Mouse (Mus musculus) limb, embryonic 11.5 days (tissue): ENCODE data around the gene Lemd1. TPM values are rescaled to one million over a fixed set of nuclear protein-coding genes. Genes with fewer than 3 reads are reported as not detected.
"Not testable (repeated sequence)": the region's sequence is repeated elsewhere in the genome, so short reads cannot be mapped to it uniquely, and the experiment has no call there.

Source experiments
- ATAC-seq: fragments of 200-750 bp; cut with Nextera tagmentation; 2 replicates; pipeline ENCODE4 v1.8.0; 2017; ENCODE audit warnings: low read depth; ENCODE audit not compliant: insufficient number of reproducible peaks, low FRiP score, low TSS enrichment
- DNase-seq: peaks from one replicate; pipeline ENCODE4 v3.0.0-alpha.2; 2015; ENCODE audit warnings: low spot score
- H3K27ac ChIP-seq: fragments of 300-500 bp; sonication (generic); replicated peaks from 2 replicates; pipeline ENCODE4 v1.5.1; 2014; ENCODE audit warnings: low read depth, mild to moderate bottlenecking, low read length
- H3K27me3 ChIP-seq: fragments of 300-500 bp; sonication (generic); 2 replicates; pipeline ENCODE4 v1.6.1; 2014; ENCODE audit warnings: mild to moderate bottlenecking, low read length, mixed read lengths; ENCODE audit not compliant: control insufficient read depth, insufficient read depth
- H3K36me3 ChIP-seq: fragments of 300-500 bp; sonication (generic); 2 replicates; pipeline ENCODE4 v1.6.1; 2014; ENCODE audit warnings: mild to moderate bottlenecking, low read length, moderate library complexity, mixed read lengths; ENCODE audit not compliant: control insufficient read depth, insufficient read depth
- H3K4me1 ChIP-seq: fragments of 300-500 bp; sonication (generic); 2 replicates; pipeline ENCODE4 v1.6.1; 2014; ENCODE audit warnings: low read length, mixed read lengths; ENCODE audit not compliant: control insufficient read depth, insufficient read depth
- H3K4me2 ChIP-seq: fragments of 300-500 bp; sonication (generic); 2 replicates; pipeline ENCODE4 v1.6.1; 2014; ENCODE audit warnings: low read depth, mild to moderate bottlenecking, moderate library complexity; ENCODE audit not compliant: severe bottlenecking
- H3K4me3 ChIP-seq: fragments of 300-500 bp; sonication (generic); 2 replicates; pipeline ENCODE4 v1.5.1; 2014; ENCODE audit warnings: low read depth, low read length
- H3K9ac ChIP-seq: fragments of 300-500 bp; sonication (generic); 2 replicates; pipeline ENCODE4 v1.6.1; 2014; ENCODE audit warnings: mild to moderate bottlenecking, low read length
- H3K9me3 ChIP-seq: fragments of 300-500 bp; sonication (generic); 2 replicates; pipeline ENCODE4 v1.6.1; 2016; ENCODE audit warnings: low read length; ENCODE audit not compliant: control insufficient read depth
- WGBS: fragments of 180-500 bp; shearing (Covaris S2); extraction: QIAGEN DNeasy Blood & Tissue Kit; methylation state at CpG from one replicate; pipeline ENCODE4 v1.1.7; 2014; 5-methylcytosine and 5-hydroxymethylcytosine counted together
- polyA plus RNA-seq: library from polyadenylated mRNA; unstranded; fragments of >200 nt; fragmentation: Nextera tagmentation; extraction: Ambion mirVana; gene quantifications from 2 replicates; pipeline ENCODE4 v1.2.1, GENCODE M21; 2014

The Lemd1 gene
- polyA plus RNA-seq, 1 experiment from 2014 or later, result 1.2 TPM

DNA sequence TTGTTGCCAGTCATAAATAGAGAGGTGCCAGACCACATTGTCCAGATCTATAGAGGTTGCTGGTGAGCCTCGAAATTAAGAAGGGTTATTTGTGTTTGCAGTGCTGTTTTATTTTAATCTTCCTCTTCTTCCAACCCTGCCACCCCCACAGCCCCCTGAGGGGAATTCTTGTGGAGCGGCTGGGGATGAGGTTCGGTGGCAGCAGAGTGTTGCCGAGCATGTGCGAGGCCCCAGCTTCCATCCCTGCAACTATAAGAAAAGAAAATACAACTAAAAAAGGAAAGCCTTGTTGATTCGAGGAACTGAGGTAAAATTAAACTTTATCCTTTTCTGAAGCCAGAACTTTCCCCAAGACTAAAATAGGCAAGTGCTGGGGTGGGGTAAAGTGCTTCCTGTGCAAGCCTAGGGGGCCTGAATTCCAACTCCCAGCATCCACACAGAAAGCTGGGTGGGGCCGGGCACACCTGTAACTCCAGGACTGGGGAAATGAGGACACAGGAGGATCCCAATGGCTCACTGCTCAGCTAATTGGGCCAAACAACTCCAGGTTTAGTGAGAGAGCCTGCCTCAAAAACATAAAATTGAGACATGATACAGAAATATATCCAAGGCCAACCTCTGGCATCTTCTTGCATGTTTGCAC lies 77.3 kb downstream of the Lemd1 start:
- H3K9me3 ChIP-seq, result no peaks in the 10 kb centered on the region
- ATAC-seq, result no peak
- no peaks in the 10 kb centered on the region for H3K36me3 ChIP-seq
- H3K4me1 ChIP-seq, result peaks cover 6% of the 10 kb centered on the region
- no peak overlapping the region for H3K9ac ChIP-seq
- DNase-seq, result no peak
- WGBS, result 59% methylated on average over 7 of the region's 7 CpGs
- no peak overlapping the region for H3K4me3 ChIP-seq
- no peaks in the 10 kb centered on the region for H3K27me3 ChIP-seq
- no peak overlapping the region for H3K27ac ChIP-seq
- no peak overlapping the region for H3K4me2 ChIP-seq

DNA sequence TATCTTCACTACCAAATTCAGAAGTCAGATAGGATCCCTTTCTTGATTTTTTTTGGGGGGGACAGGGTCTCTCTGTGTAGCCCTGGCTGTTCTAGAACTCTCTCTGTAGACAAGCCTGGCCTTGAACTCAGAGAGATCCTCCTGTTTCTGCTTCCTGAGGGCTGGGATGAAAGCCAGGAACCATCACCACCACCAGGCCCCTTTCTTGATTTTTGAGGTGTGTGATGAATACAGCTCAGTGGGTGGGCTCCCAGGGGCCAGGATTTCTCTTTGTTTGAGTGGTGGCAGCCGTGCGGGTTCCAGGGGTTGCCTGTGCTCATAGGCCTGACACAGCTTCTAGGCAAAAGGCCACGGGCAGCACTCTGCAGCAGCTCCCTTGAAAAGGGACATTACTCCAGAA lies 80.0 kb downstream of the Lemd1 start:
- Histone ChIP-seq H3K4me1 (no peaks in the 10 kb centered on the region; the same call in 1 of the 2 replicates), H3K36me3 (no peaks in the 10 kb centered on the region), H3K9me3 (no peaks in the 10 kb centered on the region), H3K9ac (no peak overlapping the region), H3K4me2 (no peak overlapping the region), H3K27ac (no peak overlapping the region), H3K27me3 (no peaks in the 10 kb centered on the region), H3K4me3 (no peak overlapping the region)
- no peak for ATAC-seq
- DNase-seq, result no peak
- 76% methylated on average over 3 of the region's 3 CpGs for WGBS

DNA sequence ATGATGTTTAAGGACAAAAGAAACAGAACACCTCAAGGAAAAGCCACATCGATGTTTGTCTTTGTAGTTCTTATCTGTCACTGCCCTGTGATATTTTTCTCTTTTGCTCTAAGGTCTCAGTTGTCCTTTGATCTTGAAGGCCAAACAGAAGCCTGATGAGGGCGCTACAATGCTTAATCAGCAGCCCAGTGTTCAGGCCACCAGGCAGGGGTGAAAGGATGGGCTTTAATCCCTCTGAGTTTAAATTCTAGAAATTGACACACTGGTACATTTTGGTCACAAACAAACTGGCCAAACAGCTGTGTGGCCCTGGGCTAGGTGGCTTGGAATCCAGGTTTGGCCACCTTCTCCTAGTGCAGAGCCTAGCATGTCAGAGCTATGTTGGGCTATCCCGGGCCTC lies 85.5 kb downstream of the Lemd1 start:
- Histone ChIP-seq H3K9ac (no peak overlapping the region), H3K4me3 (no peak overlapping the region), H3K4me1 (no peaks in the 10 kb centered on the region), H3K27me3 (no peaks in the 10 kb centered on the region), H3K4me2 (no peak overlapping the region), H3K36me3 (no peaks in the 10 kb centered on the region), H3K9me3 (no peaks in the 10 kb centered on the region), H3K27ac (no peak overlapping the region)
- DNase-seq (no peak), ATAC-seq (no peak)
- 66% methylated on average over 3 of the region's 3 CpGs for WGBS

DNA sequence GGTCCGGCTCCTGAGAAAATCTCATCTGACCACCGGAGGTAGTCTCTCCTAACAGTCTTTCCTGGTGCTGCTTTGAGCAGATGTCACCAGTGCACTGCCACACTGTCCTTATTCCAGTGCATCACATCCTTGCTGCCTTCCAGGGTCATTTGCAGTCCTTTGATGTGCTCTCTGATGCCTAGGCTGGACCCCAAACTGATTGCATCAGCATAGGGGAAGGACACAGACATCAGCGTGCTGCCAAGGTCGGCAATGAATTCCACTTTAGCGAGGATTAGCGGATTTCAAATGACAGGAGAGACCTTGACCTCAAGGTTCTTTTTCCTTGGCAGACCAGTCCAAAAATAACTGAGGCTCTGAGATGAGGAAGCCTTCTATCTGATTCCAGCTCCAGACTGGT lies 85.9 kb downstream of the Lemd1 start:
- H3K36me3 ChIP-seq, result no peaks in the 10 kb centered on the region
- DNase-seq (no peak), ATAC-seq (no peak)
- no peak overlapping the region for H3K4me2 ChIP-seq
- H3K27ac ChIP-seq, result no peak overlapping the region
- no peaks in the 10 kb centered on the region for H3K4me1 ChIP-seq
- no peak overlapping the region for H3K9ac ChIP-seq
- 53% methylated on average over 6 of the region's 6 CpGs for WGBS
- no peaks in the 10 kb centered on the region for H3K9me3 ChIP-seq
- H3K27me3 ChIP-seq, result no peaks in the 10 kb centered on the region
- no peak overlapping the region for H3K4me3 ChIP-seq

DNA sequence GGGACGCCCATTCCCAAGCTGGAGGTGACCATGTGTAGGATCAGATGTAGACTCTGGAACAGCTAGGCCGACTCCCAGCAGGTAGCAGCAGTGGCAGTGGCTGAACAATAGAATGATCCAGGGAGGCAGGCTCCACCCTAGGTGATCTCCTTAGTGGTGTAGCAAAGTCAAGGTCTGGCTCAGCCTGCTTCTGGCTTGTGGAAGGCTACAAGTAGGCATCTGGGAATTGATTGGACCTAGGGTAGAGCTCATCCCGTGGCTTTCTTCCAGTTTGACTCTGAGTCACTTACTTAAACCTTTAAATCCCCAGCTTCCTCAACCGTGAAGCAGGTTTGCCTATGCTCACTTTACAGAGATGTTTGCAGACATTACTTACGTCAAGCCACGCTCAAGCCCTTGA lies 89.4 kb downstream of the Lemd1 start:
- not testable (repeated sequence) for H3K4me3 ChIP-seq, H3K27me3 ChIP-seq, H3K9ac ChIP-seq, ATAC-seq, DNase-seq, H3K27ac ChIP-seq, H3K36me3 ChIP-seq, H3K9me3 ChIP-seq, H3K4me1 ChIP-seq, H3K4me2 ChIP-seq
- 77% methylated on average over 6 of the region's 6 CpGs for WGBS

DNA sequence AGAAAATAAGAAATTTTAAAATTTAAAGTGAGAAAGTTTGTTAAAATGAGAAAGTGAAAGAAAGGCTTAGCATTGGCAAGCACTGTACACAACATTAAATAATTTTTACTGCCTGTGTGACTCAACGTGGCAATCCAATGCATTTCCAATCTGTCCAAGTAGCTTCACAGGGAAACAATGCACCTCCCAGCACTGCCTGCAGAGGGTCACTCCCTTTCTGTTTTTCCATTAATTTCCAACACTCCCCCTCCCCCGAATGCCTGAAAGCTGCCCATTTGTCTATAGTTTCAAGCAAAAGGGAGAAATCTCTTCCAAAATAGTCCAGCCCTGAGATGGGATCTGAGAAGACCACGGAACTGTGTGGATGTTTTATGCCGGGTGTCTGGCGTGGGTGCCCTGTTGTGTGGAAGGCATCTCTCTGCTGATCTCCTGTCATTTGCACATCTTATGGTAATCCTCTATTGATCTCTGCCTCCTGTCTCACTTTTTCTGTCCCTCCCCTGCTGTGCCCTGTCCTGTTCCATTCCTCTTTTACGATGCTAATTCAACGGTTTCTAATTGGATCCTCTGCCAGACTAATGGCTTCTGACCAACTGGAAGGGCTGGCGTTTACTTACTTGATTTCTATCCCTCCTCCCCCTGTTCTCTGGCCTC lies 90.4 kb downstream of the Lemd1 start:
- Histone ChIP-seq H3K4me2 (no peak overlapping the region), H3K36me3 (no peaks in the 10 kb centered on the region), H3K27me3 (no peaks in the 10 kb centered on the region), H3K27ac (no peak overlapping the region), H3K4me1 (no peaks in the 10 kb centered on the region), H3K4me3 (no peak overlapping the region), H3K9ac (no peak overlapping the region), H3K9me3 (no peaks in the 10 kb centered on the region)
- DNase-seq (no peak), ATAC-seq (no peak)
- WGBS, result 23% methylated on average over 8 of the region's 8 CpGs

DNA sequence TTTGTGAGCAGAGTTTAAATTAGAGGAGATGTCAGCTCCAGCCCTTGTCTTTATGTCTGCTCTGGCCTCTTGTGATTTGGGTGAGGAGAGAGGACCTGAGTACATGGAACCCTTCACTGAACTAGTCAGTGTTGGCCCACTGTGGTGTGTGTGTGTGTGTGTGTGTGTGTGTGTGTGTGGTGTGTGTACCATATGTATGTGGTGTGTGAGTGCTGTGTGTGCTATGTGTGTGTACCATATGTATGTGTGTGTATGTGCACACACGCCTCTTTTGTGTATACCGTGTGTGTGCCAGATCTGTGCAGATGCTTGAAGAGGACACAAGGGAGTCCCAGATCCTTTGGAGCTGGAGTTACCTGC lies 90.9 kb downstream of the Lemd1 start:
- Histone ChIP-seq H3K9me3 (no peaks in the 10 kb centered on the region), H3K27me3 (no peaks in the 10 kb centered on the region), H3K4me2 (no peak overlapping the region), H3K9ac (no peak overlapping the region), H3K27ac (no peak overlapping the region), H3K36me3 (no peaks in the 10 kb centered on the region), H3K4me3 (no peak overlapping the region), H3K4me1 (no peaks in the 10 kb centered on the region)
- no peak for DNase-seq
- 84% methylated on average over 2 of the region's 2 CpGs for WGBS
- ATAC-seq, result no peak

DNA sequence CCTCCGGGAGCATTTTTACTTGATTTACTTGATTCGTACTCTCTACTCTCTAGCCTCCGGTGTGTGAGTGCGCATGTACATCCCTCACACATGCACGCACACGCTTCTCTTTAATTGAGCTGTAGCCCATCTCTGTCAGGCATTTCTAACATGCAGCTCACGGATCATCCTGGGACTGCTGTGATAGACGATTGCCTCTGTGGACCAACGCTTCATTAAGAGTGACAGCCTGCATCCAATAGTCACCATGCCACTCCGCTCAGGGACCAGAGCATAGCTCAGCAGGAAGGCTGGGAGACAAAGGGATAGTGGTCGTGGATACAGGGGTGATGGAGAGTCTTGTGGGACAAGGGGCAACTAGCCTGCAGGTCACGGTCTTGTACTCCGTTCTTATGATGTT lies 91.8 kb downstream of the Lemd1 start:
- DNase-seq, result no peak
- Histone ChIP-seq H3K4me1 (no peaks in the 10 kb centered on the region), H3K4me3 (no peak overlapping the region), H3K9ac (no peak overlapping the region), H3K4me2 (no peak overlapping the region), H3K36me3 (no peaks in the 10 kb centered on the region), H3K9me3 (no peaks in the 10 kb centered on the region), H3K27ac (no peak overlapping the region), H3K27me3 (no peaks in the 10 kb centered on the region)
- ATAC-seq, result no peak
- WGBS, result 79% methylated on average over 13 of the region's 13 CpGs

DNA sequence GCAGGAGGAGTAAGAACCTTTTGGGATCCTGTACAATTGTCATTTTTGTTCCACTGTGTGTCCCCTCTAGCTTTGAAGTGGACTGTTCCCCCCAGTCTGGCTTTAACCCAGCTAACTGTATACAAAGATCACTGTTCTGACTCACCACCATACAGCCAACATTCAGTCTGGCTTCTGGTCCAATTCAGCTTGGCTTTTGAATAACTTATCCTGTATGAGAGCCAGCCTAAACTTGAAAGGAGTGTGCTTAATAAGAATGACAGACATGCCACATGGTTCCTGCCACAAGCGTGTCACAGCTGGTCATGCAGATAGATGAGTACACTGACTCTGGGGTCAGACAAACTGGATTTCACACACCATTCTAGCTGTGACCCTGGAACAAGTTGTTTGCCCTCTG lies 95.5 kb downstream of the Lemd1 start:
- Histone ChIP-seq H3K27me3 (no peaks in the 10 kb centered on the region), H3K9me3 (no peaks in the 10 kb centered on the region), H3K4me2 (no peak overlapping the region; the same call in 1 of the 2 replicates), H3K4me3 (no peak overlapping the region), H3K9ac (no peak overlapping the region), H3K36me3 (no peaks in the 10 kb centered on the region), H3K27ac (no peak overlapping the region), H3K4me1 (peaks cover 7% of the 10 kb centered on the region)
- WGBS, result 89% methylated on average over 1 of the region's 1 CpGs
- ATAC-seq (no peak), DNase-seq (no peak)
